Mouse (Mus musculus) midbrain, postnatal 0 days (tissue): Measurements from ENCODE around the gene Pmm1. TPM values are rescaled to one million over a fixed set of nuclear protein-coding genes. Genes with fewer than 3 reads are reported as not detected.

ENCODE experiments used
- ATAC-seq: fragments of 200-750 bp; cut with Nextera tagmentation; 2 replicates; pipeline ENCODE4 v1.8.0; 2017; ENCODE audit warnings: moderate number of reproducible peaks, mild to moderate bottlenecking, moderate TSS enrichment, moderate library complexity; ENCODE audit not compliant: low FRiP score
- DNase-seq: peaks from one replicate; pipeline ENCODE4 v3.0.0-alpha.2; 2015; ENCODE audit warnings: low spot score
- H3K27ac ChIP-seq: fragments of 300-500 bp; sonication (generic); 2 replicates; pipeline ENCODE4 v1.5.1; 2014; ENCODE audit warnings: low read depth, mild to moderate bottlenecking, low read length, mixed read lengths
- H3K27me3 ChIP-seq: fragments of 300-500 bp; sonication (generic); 2 replicates; pipeline ENCODE4 v1.6.1; 2014; ENCODE audit warnings: low read length, control low read depth, mixed read lengths; ENCODE audit not compliant: insufficient read depth
- H3K36me3 ChIP-seq: fragments of 300-500 bp; sonication (generic); 2 replicates; pipeline ENCODE4 v1.6.1; 2014; ENCODE audit warnings: low read length, control low read depth, mixed read lengths; ENCODE audit not compliant: insufficient read depth
- H3K4me1 ChIP-seq: fragments of 300-500 bp; sonication (generic); 2 replicates; pipeline ENCODE4 v1.6.1; 2014; ENCODE audit warnings: mild to moderate bottlenecking, control low read depth, antibody characterized with exemption, low read length, mixed read lengths; ENCODE audit not compliant: insufficient read depth
- H3K4me2 ChIP-seq: fragments of 300-500 bp; sonication (generic); 2 replicates; pipeline ENCODE4 v1.6.1; 2014; ENCODE audit warnings: low read depth, mild to moderate bottlenecking, low read length, mixed read lengths; ENCODE audit not compliant: poor library complexity, severe bottlenecking
- H3K4me3 ChIP-seq: fragments of 300-500 bp; sonication (generic); 2 replicates; pipeline ENCODE4 v1.5.1; 2014; ENCODE audit warnings: low read depth, mild to moderate bottlenecking, low read length, moderate library complexity
- H3K9ac ChIP-seq: fragments of 300-500 bp; sonication (generic); replicated peaks from 2 replicates; pipeline ENCODE4 v1.6.1; 2014; ENCODE audit warnings: mild to moderate bottlenecking, low read length, moderate library complexity, mixed read lengths; ENCODE audit not compliant: poor library complexity, severe bottlenecking
- H3K9me3 ChIP-seq: fragments of 300-500 bp; sonication (generic); 2 replicates; pipeline ENCODE4 v1.6.1; 2016; ENCODE audit warnings: low read length, control low read depth
- CTCF ChIP-seq: IDR thresholded peaks from 2 replicates; pipeline ENCODE4 v1.5.1; 2016; ENCODE audit warnings: antibody characterized with exemption, mild to moderate bottlenecking
- WGBS: fragments of 180-500 bp; shearing (Covaris S2); extraction: QIAGEN DNeasy Blood & Tissue Kit; methylation state at CpG from one replicate; pipeline ENCODE4 v1.1.7; 2014; 5-methylcytosine and 5-hydroxymethylcytosine counted together
- polyA plus RNA-seq: library from polyadenylated mRNA; unstranded; fragments of >200 nt; fragmentation: Nextera tagmentation; extraction: Ambion mirVana; gene quantifications from 2 replicates; pipeline ENCODE4 v1.2.1, GENCODE M21; 2015
- total RNA-seq: library from RNA; depleted of rRNA; stranded (reverse); fragments of >200 nt; gene quantifications from 2 replicates; pipeline ENCODE4 v1.2.3, GENCODE M21; 2014

Gene Pmm1
- total and polyA plus RNA-seq, 2 experiments from 2014 or later: 122 to 172 TPM

DNA sequence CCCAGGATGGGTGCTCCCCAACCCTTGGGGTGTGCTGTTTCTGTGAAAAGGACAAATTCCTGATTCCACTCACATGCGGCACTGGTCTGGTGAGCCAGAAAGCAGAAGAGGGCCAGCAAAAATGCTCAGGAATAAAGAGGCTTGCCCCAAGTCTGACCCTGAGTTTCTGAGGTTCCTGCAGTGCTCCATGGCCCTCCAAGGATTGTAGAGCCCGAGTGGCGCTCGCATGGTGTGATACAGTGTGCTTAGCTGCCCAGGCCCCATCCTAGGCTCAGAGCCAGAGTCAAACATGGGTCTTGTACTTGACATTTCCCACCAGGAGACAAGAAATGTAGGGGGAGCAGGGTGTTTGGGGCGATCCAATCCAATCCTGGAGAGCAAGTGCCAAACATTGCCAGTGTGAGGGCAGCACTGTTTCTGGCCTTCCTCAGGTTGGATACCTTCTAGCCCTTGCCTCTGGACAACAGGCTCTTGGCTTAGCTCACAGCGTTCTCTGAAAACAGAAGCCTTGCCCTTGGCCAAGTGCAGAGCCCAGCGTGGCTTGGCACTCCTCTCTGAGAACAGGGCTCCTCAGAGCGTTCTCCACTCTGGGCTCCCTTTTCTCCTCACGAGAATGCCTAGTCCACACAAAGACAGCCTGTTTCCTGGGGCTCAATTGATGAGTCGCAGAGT lies 40.0 kb downstream of the Pmm1 start:
- ATAC-seq (peak; percentile 42; the same call in 1 of the 2 replicates), DNase-seq (peak; percentile 74)
- Histone ChIP-seq H3K4me1 (peaks cover 11% of the 10 kb centered on the region), H3K4me3 (no peak overlapping the region), H3K9me3 (no peaks in the 10 kb centered on the region), H3K9ac (no peak overlapping the region), H3K4me2 (no peak overlapping the region), H3K27ac (peak overlapping the region; percentile 47), H3K36me3 (peaks cover 21% of the 10 kb centered on the region), H3K27me3 (no peaks in the 10 kb centered on the region)
- WGBS: 80% methylated on average over 10 of the region's 10 CpGs
- no peak for TF ChIP-seq CTCF

DNA sequence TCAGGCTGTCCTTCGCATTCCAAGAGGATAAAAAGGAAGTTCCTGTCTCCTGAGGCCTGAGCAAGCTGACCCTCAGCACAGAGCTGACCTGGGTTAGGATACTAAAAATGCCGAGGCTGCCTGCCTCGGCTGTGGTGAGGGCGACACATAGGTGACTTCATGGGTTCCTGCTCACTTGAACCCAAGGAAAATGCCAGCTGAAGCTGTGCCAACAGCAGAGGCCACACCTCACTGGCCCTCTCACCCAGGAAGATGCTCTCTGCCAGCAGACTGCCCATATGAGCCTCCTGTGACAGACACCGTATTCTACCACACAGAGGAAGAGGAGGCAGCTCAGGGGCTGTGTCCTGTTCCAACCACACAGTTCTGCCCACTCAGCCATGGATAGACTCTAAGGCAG lies 41.7 kb downstream of the Pmm1 start:
- no peak for ATAC-seq
- TF ChIP-seq CTCF: no peak
- no peaks in the 10 kb centered on the region for H3K27me3 ChIP-seq
- no peaks in the 10 kb centered on the region; the same call in 1 of the 2 replicates for H3K4me1 ChIP-seq
- no peak overlapping the region for H3K4me3 ChIP-seq
- 87% methylated on average over 5 of the region's 5 CpGs for WGBS
- H3K9ac ChIP-seq: no peak overlapping the region
- no peak overlapping the region for H3K4me2 ChIP-seq
- no peaks in the 10 kb centered on the region for H3K9me3 ChIP-seq
- H3K27ac ChIP-seq: no peak overlapping the region
- H3K36me3 ChIP-seq: peaks cover 33% of the 10 kb centered on the region
- no peak for DNase-seq

DNA sequence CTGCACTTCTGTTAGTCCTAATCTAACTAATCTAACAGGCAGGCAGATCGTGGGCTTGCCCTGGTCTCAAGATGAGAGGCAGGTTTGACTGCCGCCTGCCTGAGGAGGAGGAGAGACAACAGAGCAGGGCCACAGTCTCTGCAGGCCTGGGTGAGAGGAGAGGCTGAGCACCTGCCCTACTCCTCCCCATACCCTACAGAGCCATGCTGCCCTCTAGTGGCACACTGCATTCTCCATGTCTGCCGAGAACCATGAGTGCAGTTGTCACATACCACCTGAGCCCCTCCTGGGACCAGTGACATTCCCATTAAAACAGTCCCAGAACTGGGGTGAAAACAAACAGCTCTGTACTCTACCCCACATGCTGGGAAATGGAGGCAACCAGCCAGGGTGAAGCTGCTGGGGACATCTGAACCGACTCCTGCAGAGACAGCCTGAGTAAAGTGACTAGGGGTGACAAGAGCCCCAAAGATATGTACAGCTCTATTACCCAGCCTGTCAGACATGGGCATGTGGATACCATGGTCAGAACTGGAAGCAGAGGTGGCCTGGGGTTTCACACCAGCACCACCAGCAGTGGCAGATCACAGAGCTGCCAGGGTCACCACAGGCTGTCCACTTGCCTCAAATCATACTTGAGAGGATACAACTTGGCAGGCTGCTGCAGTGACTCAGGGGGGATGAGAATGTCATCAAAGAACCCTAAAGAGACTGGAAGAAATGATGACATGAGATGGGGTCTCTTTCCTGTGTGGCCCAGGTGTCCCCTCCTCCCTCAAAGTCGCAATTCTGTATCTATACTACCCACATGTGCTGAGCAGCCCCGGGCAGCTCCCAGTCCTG lies 42.9 kb downstream of the Pmm1 start:
- no peak overlapping the region for H3K4me2 ChIP-seq
- ATAC-seq (no peak), DNase-seq (peak; percentile 53)
- peaks cover 41% of the 10 kb centered on the region for H3K36me3 ChIP-seq
- no peaks in the 10 kb centered on the region for H3K4me1 ChIP-seq
- no peak overlapping the region for H3K9ac ChIP-seq
- peak; percentile 75 for TF ChIP-seq CTCF
- 65% methylated on average over 6 of the region's 6 CpGs for WGBS
- no peak overlapping the region for H3K4me3 ChIP-seq
- H3K9me3 ChIP-seq: no peaks in the 10 kb centered on the region
- H3K27me3 ChIP-seq: no peaks in the 10 kb centered on the region
- H3K27ac ChIP-seq: no peak overlapping the region

DNA sequence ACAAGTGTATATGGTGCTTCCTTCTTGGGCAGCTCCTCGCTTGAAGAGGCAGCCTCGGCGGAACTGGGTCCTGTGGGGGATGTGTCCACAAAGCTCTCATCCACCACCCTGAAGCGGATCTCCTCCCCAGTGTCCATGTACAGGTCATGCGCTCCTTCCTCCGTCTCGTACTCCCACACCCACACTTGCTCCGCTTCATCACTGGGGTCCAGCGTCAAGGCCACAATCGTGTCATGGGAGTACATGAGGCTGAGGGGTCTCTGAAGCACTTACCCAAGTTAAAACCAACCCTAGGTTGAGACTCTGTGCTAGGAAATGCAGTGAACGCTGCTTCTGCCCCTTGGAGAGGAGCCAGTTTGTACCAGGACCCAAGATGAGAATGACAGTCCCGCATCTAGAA lies 43.5 kb downstream of the Pmm1 start:
- no peaks in the 10 kb centered on the region for H3K9me3 ChIP-seq
- no peak overlapping the region for H3K27ac ChIP-seq
- H3K9ac ChIP-seq: no peak overlapping the region
- DNase-seq (no peak), ATAC-seq (no peak)
- peaks cover 47% of the 10 kb centered on the region for H3K36me3 ChIP-seq
- H3K4me2 ChIP-seq: no peak overlapping the region
- WGBS: 93% methylated on average over 12 of the region's 12 CpGs
- no peaks in the 10 kb centered on the region for H3K4me1 ChIP-seq
- no peaks in the 10 kb centered on the region for H3K27me3 ChIP-seq
- TF ChIP-seq CTCF: no peak
- no peak overlapping the region for H3K4me3 ChIP-seq

DNA sequence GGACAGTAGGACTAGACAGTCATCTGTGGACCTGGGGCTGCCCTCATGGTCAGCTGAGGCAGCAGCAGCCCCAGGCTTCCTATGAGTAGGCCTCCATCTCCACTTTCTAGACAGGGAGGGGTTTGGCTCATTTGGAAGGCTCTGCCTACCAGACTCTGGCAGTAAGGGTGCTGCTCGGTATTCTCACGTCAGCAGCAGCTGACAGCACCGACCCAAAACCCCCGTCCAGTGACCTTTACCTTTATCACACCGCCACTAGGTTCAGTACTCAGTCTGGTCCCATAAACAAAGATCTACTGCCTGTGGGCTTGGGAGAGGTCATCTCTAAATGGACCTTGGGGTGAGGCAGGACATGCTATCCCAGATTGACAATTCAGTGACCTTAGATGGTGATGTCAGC lies 45.1 kb downstream of the Pmm1 start:
- Histone ChIP-seq H3K27me3 (no peaks in the 10 kb centered on the region), H3K4me1 (no peaks in the 10 kb centered on the region), H3K4me3 (no peak overlapping the region), H3K9ac (no peak overlapping the region), H3K36me3 (peaks cover 58% of the 10 kb centered on the region), H3K27ac (no peak overlapping the region), H3K4me2 (no peak overlapping the region), H3K9me3 (no peaks in the 10 kb centered on the region)
- no peak for TF ChIP-seq CTCF
- ATAC-seq (no peak), DNase-seq (no peak)
- 88% methylated on average over 5 of the region's 5 CpGs for WGBS

DNA sequence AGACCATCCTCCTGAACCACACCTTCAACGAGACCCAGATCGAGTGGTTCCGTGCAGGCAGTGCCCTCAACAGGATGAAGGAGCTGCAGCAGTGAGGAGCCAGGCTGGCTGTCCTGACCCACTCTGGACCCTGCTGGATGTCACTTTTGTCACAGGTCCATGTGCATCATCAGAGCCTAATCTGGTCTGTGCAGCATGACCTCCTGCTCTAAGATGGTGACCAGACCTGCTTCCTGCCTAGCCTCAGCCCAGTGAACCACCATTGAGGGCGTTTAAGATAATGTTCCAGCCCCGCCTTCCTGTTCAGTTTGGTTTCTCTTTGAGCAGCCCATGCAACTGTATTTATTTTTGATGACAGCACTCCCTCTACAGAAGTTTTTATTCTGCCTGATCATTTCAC lies 46.1 kb downstream of the Pmm1 start:
- ATAC-seq (no peak), DNase-seq (no peak)
- Histone ChIP-seq H3K27me3 (no peaks in the 10 kb centered on the region), H3K4me1 (no peaks in the 10 kb centered on the region), H3K27ac (no peak overlapping the region), H3K9me3 (no peaks in the 10 kb centered on the region), H3K4me2 (no peak overlapping the region), H3K4me3 (no peak overlapping the region), H3K36me3 (peaks cover 68% of the 10 kb centered on the region), H3K9ac (no peak overlapping the region)
- TF ChIP-seq CTCF: no peak
- 94% methylated on average over 5 of the region's 5 CpGs for WGBS
